Mouse (Mus musculus) kidney, postnatal 0 days (tissue): ENCODE results near the gene Cisd3. TPM values are rescaled to one million over a fixed set of nuclear protein-coding genes. Genes with fewer than 3 reads are reported as not detected.

Experiments
- ATAC-seq: fragments of 200-750 bp; cut with Nextera tagmentation; replicated peaks from 2 replicates; pipeline ENCODE4 v1.8.0; 2017; ENCODE audit warnings: low read depth, moderate number of reproducible peaks, moderate TSS enrichment, moderate library complexity; ENCODE audit not compliant: low FRiP score
- DNase-seq: peaks from one replicate; pipeline ENCODE4 v3.0.0-alpha.2; 2016; ENCODE audit warnings: low spot score
- H3K27ac ChIP-seq: fragments of 300-500 bp; sonication (generic); 2 replicates; pipeline ENCODE4 v1.5.1; 2014; ENCODE audit warnings: mild to moderate bottlenecking
- H3K27me3 ChIP-seq: fragments of 300-500 bp; sonication (generic); 2 replicates; pipeline ENCODE4 v1.6.1; 2014; ENCODE audit warnings: low read length, mixed read lengths; ENCODE audit not compliant: insufficient read depth
- H3K36me3 ChIP-seq: fragments of 300-500 bp; sonication (generic); 2 replicates; pipeline ENCODE4 v1.6.1; 2014; ENCODE audit warnings: low read length, mixed read lengths; ENCODE audit not compliant: insufficient read depth
- H3K4me1 ChIP-seq: fragments of 300-500 bp; sonication (generic); replicated peaks from 2 replicates; pipeline ENCODE4 v1.6.1; 2014; ENCODE audit warnings: antibody characterized with exemption, low read length, mixed read lengths; ENCODE audit not compliant: insufficient read depth
- H3K4me2 ChIP-seq: fragments of 300-500 bp; sonication (generic); 2 replicates; pipeline ENCODE4 v1.6.1; 2014; ENCODE audit warnings: mild to moderate bottlenecking, low read length, moderate library complexity, mixed read lengths
- H3K4me3 ChIP-seq: fragments of 300-500 bp; sonication (generic); replicated peaks from 2 replicates; pipeline ENCODE4 v1.5.1; 2014; ENCODE audit warnings: low read depth, low read length
- H3K9ac ChIP-seq: fragments of 300-500 bp; sonication (generic); 2 replicates; pipeline ENCODE4 v1.6.1; 2014; ENCODE audit warnings: low read depth, low read length
- H3K9me3 ChIP-seq: fragments of 300-500 bp; sonication (generic); replicated peaks from 2 replicates; pipeline ENCODE4 v1.6.1; 2016; ENCODE audit warnings: low read length, inconsistent platforms, mixed read lengths
- CTCF ChIP-seq: IDR thresholded peaks from 2 replicates; pipeline ENCODE4 v1.5.1; 2016; ENCODE audit warnings: antibody characterized with exemption, low read depth, mild to moderate bottlenecking, moderate library complexity
- WGBS: fragments of 180-500 bp; shearing (Covaris S2); extraction: QIAGEN DNeasy Blood & Tissue Kit; methylation state at CpG from one replicate; pipeline ENCODE4 v1.1.7; 2014; 5-methylcytosine and 5-hydroxymethylcytosine counted together
- polyA plus RNA-seq: library from polyadenylated mRNA; unstranded; fragments of >200 nt; fragmentation: Nextera tagmentation; extraction: Ambion mirVana; gene quantifications from 2 replicates; pipeline ENCODE4 v1.2.1, GENCODE M21; 2015

Cisd3 gene
- polyA plus RNA-seq, 1 experiment from 2014 or later = 69.2 TPM

DNA sequence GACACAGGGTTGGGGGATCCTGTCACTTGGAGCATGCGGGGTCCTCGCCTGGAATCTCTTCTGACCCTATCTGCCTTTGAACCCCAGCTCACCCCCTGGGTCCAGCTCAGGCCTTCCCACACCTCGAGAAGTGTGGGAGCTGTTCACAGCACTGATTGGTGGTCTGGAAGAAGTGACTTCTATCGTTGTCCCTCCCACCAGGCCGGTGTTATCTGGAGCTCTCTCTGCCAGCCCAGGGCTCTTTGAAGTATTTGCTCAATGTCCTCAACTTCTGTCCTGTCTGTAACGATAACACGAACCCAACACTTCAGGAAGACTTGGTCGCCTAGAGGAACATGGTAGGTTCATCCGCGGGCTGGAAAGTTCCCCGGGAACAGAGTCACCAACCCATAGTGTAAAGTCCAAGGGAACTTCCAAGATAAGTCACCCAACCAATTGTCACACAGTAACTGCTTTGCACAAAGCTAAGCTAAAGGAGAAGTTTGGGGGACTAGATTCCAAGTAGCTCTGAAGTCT lies 26.8 kb upstream of the Cisd3 start:
- Histone ChIP-seq H3K27me3 (no peaks in the 10 kb centered on the region), H3K4me3 (peak overlapping the region; percentile 75; the same call in 1 of the 2 replicates), H3K36me3 (no peaks in the 10 kb centered on the region), H3K9ac (peak overlapping the region; percentile 92; the same call in 1 of the 2 replicates), H3K27ac (no peak overlapping the region), H3K4me2 (peak overlapping the region; percentile 88), H3K4me1 (peaks cover 22% of the 10 kb centered on the region), H3K9me3 (no peaks in the 10 kb centered on the region)
- no peak for ATAC-seq
- DNase-seq = no peak
- 59% methylated on average over 11 of the region's 11 CpGs for WGBS
- no peak for TF ChIP-seq CTCF

DNA sequence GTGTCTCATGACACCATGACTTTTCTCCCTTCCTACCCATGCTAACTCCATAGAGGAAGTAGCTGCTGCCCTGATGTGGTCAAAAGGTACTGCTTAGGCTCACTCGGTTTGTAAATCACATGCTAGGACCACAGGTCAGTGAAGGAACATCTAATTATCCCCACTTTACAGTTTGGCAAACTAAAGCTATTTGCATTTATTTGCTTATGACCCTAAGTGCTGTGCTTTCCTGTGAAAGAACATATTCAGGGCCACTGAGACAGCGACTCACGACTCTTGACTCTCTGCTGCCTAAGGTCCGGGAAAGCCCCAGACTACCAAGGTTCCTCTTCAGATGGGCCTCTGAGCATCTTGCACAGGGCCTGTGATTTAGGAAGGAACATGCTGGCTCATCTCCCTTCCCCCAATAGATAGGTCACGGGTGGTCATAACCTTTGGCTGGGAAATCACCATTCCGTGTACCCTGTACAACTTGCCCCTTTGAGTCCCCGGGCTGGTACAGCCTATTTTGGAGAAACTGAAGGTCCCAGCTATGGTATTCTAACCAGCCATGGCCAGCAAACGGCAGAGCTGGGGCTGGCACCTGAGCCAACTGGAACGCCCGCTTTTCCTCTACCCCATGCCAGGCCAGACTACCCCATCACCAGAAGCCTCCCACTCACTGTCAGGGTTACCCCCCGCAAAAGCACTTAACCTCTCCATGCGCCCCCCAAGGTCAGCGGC lies 26.2 kb upstream of the Cisd3 start:
- no peaks in the 10 kb centered on the region for H3K36me3 ChIP-seq
- H3K4me3 ChIP-seq = peak overlapping the region; percentile 75
- no peaks in the 10 kb centered on the region for H3K27me3 ChIP-seq
- WGBS = 5% methylated on average over 13 of the region's 13 CpGs
- no peak for TF ChIP-seq CTCF
- DNase-seq = no peak
- H3K9me3 ChIP-seq = no peaks in the 10 kb centered on the region
- peaks cover 22% of the 10 kb centered on the region for H3K4me1 ChIP-seq
- no peak for ATAC-seq
- peak overlapping the region; percentile 88 for H3K4me2 ChIP-seq
- peak overlapping the region; percentile 92 for H3K9ac ChIP-seq
- H3K27ac ChIP-seq = peak overlapping the region; percentile 93

DNA sequence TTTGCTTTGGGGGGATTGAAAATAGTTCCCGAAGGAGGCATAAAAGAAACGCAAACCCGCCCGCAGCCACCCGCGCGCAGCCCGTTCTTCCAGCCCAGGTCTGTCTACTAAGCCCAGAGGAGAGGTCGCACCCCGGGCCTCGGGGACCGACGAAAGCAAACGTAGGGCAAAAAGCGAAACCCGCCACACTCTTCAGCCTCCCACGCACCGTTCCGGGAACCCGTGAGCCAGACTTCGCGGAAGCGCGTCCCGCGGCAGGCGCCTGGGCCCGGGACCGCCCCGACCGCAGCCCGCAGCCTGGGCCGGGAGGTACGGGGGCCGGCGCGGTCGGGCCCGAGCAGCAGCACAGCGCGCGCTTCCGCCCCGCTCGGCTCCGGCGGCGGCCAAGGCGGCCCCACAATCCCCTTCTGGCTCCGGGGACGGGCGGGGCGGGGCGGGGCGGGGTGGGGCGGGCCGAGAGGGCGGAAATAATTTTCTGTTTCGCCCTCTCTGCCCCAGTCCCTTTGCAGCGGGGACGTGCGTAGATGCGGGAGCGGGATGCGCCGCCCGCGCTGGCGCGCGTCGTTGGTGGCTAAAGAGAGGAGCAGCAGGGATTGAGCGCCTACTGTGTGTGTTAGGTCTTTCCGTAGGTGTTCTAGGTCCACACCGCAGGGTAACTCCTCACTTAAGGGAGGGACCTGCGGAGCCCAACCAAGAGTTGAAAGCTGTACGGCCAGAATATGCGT lies 25.5 kb upstream of the Cisd3 start:
- Histone ChIP-seq H3K27ac (peak overlapping the region; percentile 93), H3K4me1 (peaks cover 22% of the 10 kb centered on the region), H3K27me3 (no peaks in the 10 kb centered on the region), H3K9ac (peak overlapping the region; percentile 92), H3K4me3 (peak overlapping the region; percentile 75), H3K9me3 (no peaks in the 10 kb centered on the region), H3K36me3 (no peaks in the 10 kb centered on the region), H3K4me2 (peak overlapping the region; percentile 88)
- WGBS = under 1% methylated on average over 74 of the region's 78 CpGs
- DNase-seq = peak; percentile 89
- ATAC-seq = peak; percentile 78
- no peak for TF ChIP-seq CTCF

DNA sequence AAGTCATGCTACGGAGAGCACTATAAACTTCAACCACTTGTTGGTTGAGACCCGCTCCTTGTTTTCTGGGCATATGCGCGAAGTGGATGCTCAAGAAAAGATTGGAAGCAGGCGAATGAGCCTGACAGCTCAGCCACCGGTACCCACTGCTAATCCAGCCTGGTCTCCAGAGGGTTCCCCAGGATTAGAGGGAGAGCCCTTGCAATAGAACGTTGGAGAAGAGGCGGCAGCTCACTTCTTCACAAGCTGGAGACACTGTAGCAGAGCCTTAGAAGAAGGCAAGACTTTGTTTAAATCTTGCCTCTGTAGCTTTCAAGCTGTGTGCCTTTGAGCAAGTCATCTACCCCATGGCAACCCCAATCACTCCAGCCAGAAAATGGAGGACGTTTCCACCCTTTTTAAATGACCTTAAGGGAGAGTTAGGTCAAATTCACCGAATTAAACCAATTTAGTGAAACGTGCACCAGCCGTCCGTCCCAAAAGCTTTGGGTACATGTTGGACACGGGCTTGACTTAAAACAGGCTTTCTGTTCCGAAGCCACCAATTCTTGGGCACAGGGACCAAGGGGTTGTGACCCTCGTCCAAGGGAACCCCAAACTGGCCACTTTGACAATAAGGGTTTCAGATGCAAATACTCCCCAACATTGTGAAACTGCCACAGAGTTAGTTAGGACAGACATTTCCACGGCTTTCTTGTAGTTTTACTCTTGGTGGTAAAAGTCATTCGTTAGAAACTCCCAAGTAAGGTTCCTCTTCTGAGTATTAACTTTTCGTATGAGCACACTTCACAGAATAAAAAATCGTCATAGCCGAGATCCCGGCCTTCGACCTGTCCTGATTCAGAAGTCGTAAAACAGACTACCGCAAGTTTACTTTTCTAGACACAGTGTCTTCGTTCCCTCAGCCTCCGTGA lies 24.6 kb upstream of the Cisd3 start:
- TF ChIP-seq CTCF = no peak
- Histone ChIP-seq H3K27ac (peak overlapping the region; percentile 93), H3K27me3 (no peaks in the 10 kb centered on the region), H3K9me3 (no peaks in the 10 kb centered on the region), H3K4me3 (peak overlapping the region; percentile 94), H3K4me2 (peak overlapping the region; percentile 88), H3K36me3 (peaks cover under 1% of the 10 kb centered on the region; the same call in 1 of the 2 replicates), H3K4me1 (peaks cover 22% of the 10 kb centered on the region), H3K9ac (peak overlapping the region; percentile 92)
- DNase-seq = no peak
- ATAC-seq = no peak
- 4% methylated on average over 27 of the region's 27 CpGs for WGBS

DNA sequence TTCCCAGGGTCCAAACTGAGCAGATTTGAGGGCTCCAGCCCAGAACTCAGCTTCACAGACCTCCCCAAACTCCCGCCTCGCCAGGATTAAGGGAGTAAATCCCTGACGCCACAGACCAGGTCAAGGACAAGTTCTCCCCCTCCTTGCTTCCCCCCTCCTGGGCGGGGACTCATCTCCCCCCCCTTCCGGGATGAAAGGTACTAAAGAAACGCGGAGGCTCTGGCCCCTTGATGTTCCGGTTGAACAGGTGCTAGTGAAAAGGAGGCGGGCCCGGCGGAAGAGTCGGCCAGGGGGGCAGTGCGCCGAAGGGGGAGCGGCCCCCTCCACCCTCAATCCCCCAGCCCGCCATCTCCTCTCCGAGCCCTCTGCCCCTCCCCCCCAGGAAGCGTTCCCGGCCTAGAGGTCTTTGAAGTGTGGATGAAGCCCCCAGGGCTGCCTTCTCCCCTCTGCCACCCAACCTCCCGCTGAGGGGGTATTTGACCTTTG lies 23.9 kb upstream of the Cisd3 start:
- peaks cover 22% of the 10 kb centered on the region for H3K4me1 ChIP-seq
- no peaks in the 10 kb centered on the region for H3K27me3 ChIP-seq
- peak overlapping the region; percentile 93 for H3K27ac ChIP-seq
- no peaks in the 10 kb centered on the region for H3K9me3 ChIP-seq
- ATAC-seq = peak; percentile 12; the same call in 1 of the 2 replicates
- peak; percentile 70 for DNase-seq
- no peak for TF ChIP-seq CTCF
- peak overlapping the region; percentile 88 for H3K4me2 ChIP-seq
- peak overlapping the region; percentile 40; the same call in 1 of the 2 replicates for H3K9ac ChIP-seq
- peak overlapping the region; percentile 94 for H3K4me3 ChIP-seq
- H3K36me3 ChIP-seq = peaks cover 5% of the 10 kb centered on the region
- WGBS = 0% methylated on average over 20 of the region's 20 CpGs
